Mouse (Mus musculus) heart, postnatal 0 days (tissue): Measurements from ENCODE around the gene 4930564D02Rik. TPM values are rescaled to one million over a fixed set of nuclear protein-coding genes. Genes with fewer than 3 reads are reported as not detected.

ENCODE experiments used
- ATAC-seq: fragments of 200-750 bp; cut with Nextera tagmentation; 2 replicates; pipeline ENCODE4 v1.8.0; 2017; ENCODE audit warnings: low read depth, moderate number of reproducible peaks, moderate library complexity; ENCODE audit not compliant: insufficient read depth
- DNase-seq: peaks from one replicate; pipeline ENCODE4 v3.0.0-alpha.2; 2016; ENCODE audit warnings: low spot score
- H3K27ac ChIP-seq: fragments of 300-500 bp; sonication (generic); 2 replicates; pipeline ENCODE4 v1.5.1; 2014; ENCODE audit warnings: low read depth, mild to moderate bottlenecking
- H3K27me3 ChIP-seq: fragments of 300-500 bp; sonication (generic); 2 replicates; pipeline ENCODE4 v1.6.1; 2014; ENCODE audit warnings: low read length, mixed read lengths; ENCODE audit not compliant: control insufficient read depth, insufficient read depth
- H3K36me3 ChIP-seq: fragments of 300-500 bp; sonication (generic); replicated peaks from 2 replicates; pipeline ENCODE4 v1.6.1; 2014; ENCODE audit warnings: low read length, mixed read lengths; ENCODE audit not compliant: control insufficient read depth, insufficient read depth
- H3K4me1 ChIP-seq: fragments of 300-500 bp; sonication (generic); 2 replicates; pipeline ENCODE4 v1.6.1; 2014; ENCODE audit warnings: antibody characterized with exemption; ENCODE audit not compliant: control insufficient read depth, insufficient read depth
- H3K4me2 ChIP-seq: fragments of 300-500 bp; sonication (generic); 2 replicates; pipeline ENCODE4 v1.6.1; 2014; ENCODE audit warnings: low read depth, mild to moderate bottlenecking, low read length, moderate library complexity
- H3K4me3 ChIP-seq: fragments of 300-500 bp; sonication (generic); 2 replicates; pipeline ENCODE4 v1.5.1; 2014; ENCODE audit warnings: low read depth, low read length
- H3K9ac ChIP-seq: fragments of 300-500 bp; sonication (generic); replicated peaks from 2 replicates; pipeline ENCODE4 v1.6.1; 2014; ENCODE audit warnings: low read depth, low read length, mixed read lengths
- H3K9me3 ChIP-seq: fragments of 300-500 bp; sonication (generic); replicated peaks from 2 replicates; pipeline ENCODE4 v1.6.1; 2016; ENCODE audit warnings: low read length; ENCODE audit not compliant: control insufficient read depth
- CTCF ChIP-seq: IDR thresholded peaks from 2 replicates; pipeline ENCODE4 v1.5.1; 2016; ENCODE audit warnings: antibody characterized with exemption, control low read depth, low read depth
- EP300 ChIP-seq: IDR thresholded peaks from 2 replicates; pipeline ENCODE4 v1.6.1; 2016; ENCODE audit warnings: antibody characterized with exemption, low read depth
- WGBS: fragments of 180-500 bp; shearing (Covaris S2); extraction: QIAGEN DNeasy Blood & Tissue Kit; methylation state at CpG from one replicate; pipeline ENCODE4 v1.1.7; 2014; 5-methylcytosine and 5-hydroxymethylcytosine counted together
- polyA plus RNA-seq: library from polyadenylated mRNA; unstranded; fragments of >200 nt; fragmentation: Nextera tagmentation; extraction: Ambion mirVana; gene quantifications from 2 replicates; pipeline ENCODE4 v1.2.1, GENCODE M21; 2015
- total RNA-seq: library from RNA; depleted of rRNA; stranded (reverse); fragments of >200 nt; gene quantifications from 2 replicates; pipeline ENCODE4 v1.2.3, GENCODE M21; 2014; ENCODE audit warnings: low replicate concordance

4930564D02Rik gene
- total and polyA plus RNA-seq, 2 experiments from 2014 or later = not detected

- Histone ChIP-seq H3K27ac (peak overlapping the region; percentile 78), H3K4me3 (no peak overlapping the region), H3K4me1 (peaks cover 5% of the 10 kb centered on the region; the same call in 1 of the 2 replicates), H3K27me3 (no peaks in the 10 kb centered on the region), H3K9ac (no peak overlapping the region), H3K36me3 (peaks cover 14% of the 10 kb centered on the region), H3K9me3 (no peaks in the 10 kb centered on the region), H3K4me2 (no peak overlapping the region)
- DNase-seq = no peak
- 60% methylated on average over 10 of the region's 10 CpGs for WGBS
- no peak for TF ChIP-seq CTCF
- TF ChIP-seq EP300 = no peak
- no peak for ATAC-seq
Observed at GRCm38 (mm10) chr3:105023371-105024005, 43.2 kb upstream of the 4930564D02Rik start.

GRCm38 (mm10) chr3:105036281-105036847 lies 30.3 kb upstream of the 4930564D02Rik start:
- DNase-seq (no peak), ATAC-seq (no peak; the same call in 1 of the 2 replicates)
- H3K4me2 ChIP-seq = no peak overlapping the region
- TF ChIP-seq CTCF (no peak), EP300 (no peak)
- WGBS = 60% methylated on average over 10 of the region's 10 CpGs
- H3K9me3 ChIP-seq = no peaks in the 10 kb centered on the region
- H3K9ac ChIP-seq = no peak overlapping the region; the same call in 1 of the 2 replicates
- no peaks in the 10 kb centered on the region for H3K27me3 ChIP-seq
- peaks cover 21% of the 10 kb centered on the region for H3K4me1 ChIP-seq
- no peak overlapping the region for H3K4me3 ChIP-seq
- peaks cover 66% of the 10 kb centered on the region for H3K36me3 ChIP-seq
- peak overlapping the region; percentile 78 for H3K27ac ChIP-seq

- TF ChIP-seq CTCF (no peak), EP300 (no peak)
- Histone ChIP-seq H3K36me3 (peaks cover 57% of the 10 kb centered on the region), H3K9ac (no peak overlapping the region), H3K27ac (peak overlapping the region; percentile 78), H3K27me3 (no peaks in the 10 kb centered on the region), H3K9me3 (no peaks in the 10 kb centered on the region), H3K4me3 (no peak overlapping the region), H3K4me2 (no peak overlapping the region), H3K4me1 (peaks cover 28% of the 10 kb centered on the region)
- ATAC-seq = no peak
- no peak for DNase-seq
- 74% methylated on average over 6 of the region's 6 CpGs for WGBS
Observed at GRCm38 (mm10) chr3:105037240-105037770, 29.3 kb upstream of the 4930564D02Rik start.

GRCm38 (mm10) chr3:105040002-105040401 lies 26.6 kb upstream of the 4930564D02Rik start:
- ATAC-seq = no peak

DNA sequence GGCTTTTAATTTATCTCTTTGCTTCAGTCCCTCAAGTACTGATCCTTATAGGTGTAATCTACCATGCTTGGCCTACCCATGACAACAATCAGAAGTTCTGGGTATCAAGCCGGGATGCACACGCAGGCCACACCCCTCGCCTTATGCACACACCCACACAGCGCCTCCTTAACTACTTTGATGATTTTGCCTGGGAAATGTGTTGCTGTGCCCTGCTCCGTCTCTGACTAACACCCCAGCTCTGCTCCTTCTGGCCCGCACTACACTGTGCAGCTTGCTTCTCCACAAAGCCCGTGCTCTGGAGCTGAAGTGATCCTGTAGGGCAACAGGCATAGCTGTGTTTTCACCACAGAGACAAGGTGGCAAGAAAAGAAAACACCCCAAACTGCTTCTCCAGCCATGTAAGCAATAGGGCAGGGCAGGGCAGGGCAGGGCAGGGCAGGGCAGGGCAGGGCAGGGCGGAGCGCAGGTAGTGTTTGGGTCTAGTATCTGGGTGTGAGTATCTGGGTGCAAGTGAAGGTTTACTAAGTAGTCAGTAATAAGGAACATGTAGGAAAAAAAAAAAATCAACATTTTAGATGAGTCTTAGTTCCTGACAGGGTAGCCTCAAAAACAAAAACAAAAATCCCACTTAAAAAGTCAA lies 25.5 kb upstream of the 4930564D02Rik start:
- H3K9me3 ChIP-seq = no peaks in the 10 kb centered on the region
- H3K9ac ChIP-seq = no peak overlapping the region
- no peak for ATAC-seq
- DNase-seq = no peak
- no peak for TF ChIP-seq CTCF
- no peak for TF ChIP-seq EP300
- H3K4me3 ChIP-seq = no peak overlapping the region
- WGBS = 80% methylated on average over 9 of the region's 9 CpGs
- H3K27ac ChIP-seq = peak overlapping the region; percentile 60; the same call in 1 of the 2 replicates
- no peaks in the 10 kb centered on the region for H3K27me3 ChIP-seq
- H3K4me2 ChIP-seq = no peak overlapping the region
- H3K4me1 ChIP-seq = peaks cover 55% of the 10 kb centered on the region
- H3K36me3 ChIP-seq = peaks cover 22% of the 10 kb centered on the region

More at GRCm38 (mm10) chr3:105040002-105040401, 26.6 kb upstream of the 4930564D02Rik start:
- Histone ChIP-seq H3K9me3 (no peaks in the 10 kb centered on the region), H3K4me3 (no peak overlapping the region), H3K27me3 (no peaks in the 10 kb centered on the region), H3K4me1 (peaks cover 44% of the 10 kb centered on the region), H3K4me2 (no peak overlapping the region), H3K9ac (no peak overlapping the region), H3K27ac (peak overlapping the region; percentile 60), H3K36me3 (peaks cover 33% of the 10 kb centered on the region)
- WGBS = 34% methylated on average over 8 of the region's 8 CpGs
- TF ChIP-seq CTCF (no peak), EP300 (no peak)
- DNase-seq = no peak
